18 mouse cellular contexts compared by ENCODE assay signal in genomic region chr5:64673861-64674260, GRCm38 (mm10).
"Had no signal": no experiment of that assay in that cellular context is flagged by ENCODE, and none has a peak within 500 bp of the region (broad histone marks: within the 10 kb centered on the region; RNA-seq: fewer than 3 reads in every experiment).

No protein-coding gene starts in this region.

- H3K4me1 ChIP-seq: midbrain, embryonic 10.5 days; midbrain, embryonic 12.5 days; neural tube, embryonic 13.5 days; neural tube, embryonic 15.5 days had no signal

- H3K27me3 ChIP-seq: midbrain, embryonic 12.5 days; neural tube, embryonic 13.5 days; neural tube, embryonic 15.5 days had no signal

- H3K4me2 ChIP-seq: lung, embryonic 14.5 days; midbrain, embryonic 12.5 days; neural tube, embryonic 13.5 days; neural tube, embryonic 15.5 days had no signal

- H3K27ac ChIP-seq: midbrain, embryonic 10.5 days; midbrain, embryonic 12.5 days; neural tube, embryonic 13.5 days; neural tube, embryonic 15.5 days had no signal

- H3K36me3 ChIP-seq: midbrain, embryonic 10.5 days; midbrain, embryonic 12.5 days; neural tube, embryonic 13.5 days; neural tube, embryonic 15.5 days had no signal

- DNase-seq: lung, embryonic 14.5 days; lung, postnatal 10 days; lung, postnatal 4 days; midbrain, embryonic 14.5 days; retina, postnatal 1 day; right cerebral cortex, adult 18-20 months; right cerebral cortex, postnatal 25 days; right cerebral cortex, postnatal 4 days; spleen, adult 18-20 months; thymus, adult 18-20 months; thymus, postnatal 14 days; thymus, postnatal 36 days had no signal

- H3K9me3 ChIP-seq: midbrain, embryonic 10.5 days; neural tube, embryonic 13.5 days; neural tube, embryonic 15.5 days had no signal

- H3K4me3 ChIP-seq: midbrain, embryonic 10.5 days; midbrain, embryonic 12.5 days; myocyte; neural tube, embryonic 13.5 days; neural tube, embryonic 15.5 days had no signal

- H3K9ac ChIP-seq: lung, embryonic 14.5 days; midbrain, embryonic 12.5 days; neural tube, embryonic 13.5 days; neural tube, embryonic 15.5 days had no signal

- ATAC-seq: midbrain, embryonic 16.5 days had no signal
